ENCODE assay signal across 8 mouse cellular contexts in the genomic region with DNA sequence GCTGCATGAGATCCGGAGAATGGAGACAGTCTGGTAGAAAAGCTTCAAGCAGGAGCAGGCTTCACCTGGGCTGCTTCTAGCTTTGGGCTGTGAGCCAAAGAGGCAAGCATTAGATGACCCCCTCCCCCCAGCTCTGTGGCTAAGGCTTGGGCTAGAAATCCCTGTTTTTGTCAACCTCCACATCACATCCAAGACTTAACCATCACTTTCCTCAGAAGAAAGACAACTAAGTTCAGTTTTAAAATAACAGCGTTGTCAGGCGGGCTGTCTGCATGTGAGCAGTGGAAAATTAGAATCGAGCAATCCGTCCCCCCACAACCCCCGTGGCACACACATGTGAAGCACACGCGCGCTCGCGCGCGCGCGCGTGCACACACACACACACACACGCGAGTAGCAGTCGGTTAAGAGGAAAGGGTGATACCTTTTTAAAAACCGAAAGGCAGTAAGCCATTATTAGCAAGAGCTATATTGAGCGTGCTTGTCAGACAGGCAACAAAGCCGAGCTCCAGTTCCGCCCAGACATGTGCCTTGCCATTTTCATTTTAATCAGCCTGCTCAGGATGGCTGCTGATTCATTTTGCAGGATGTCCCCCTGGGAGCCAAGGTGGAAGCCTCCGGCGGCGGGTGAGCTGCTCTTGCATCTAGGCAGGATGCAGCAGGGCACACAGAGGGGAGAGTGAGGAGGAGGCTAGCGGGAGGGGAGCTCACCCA. TPM values are rescaled to one million over a fixed set of nuclear protein-coding genes. Genes with fewer than 3 reads are reported as not detected.
DNase-seq lines count a peak whose midpoint lies in the region; ATAC-seq and TF ChIP-seq lines count a peak whose summit lies in the region.

No protein-coding gene starts in this region.

- peaks cover 0 to 3% of the 10 kb centered on the region in 2 experiments; a peak in 2 of 4 replicates for H3K4me1 ChIP-seq in ES-E14 (ENCODE audit: control insufficient read depth in 2 of 2, insufficient read depth in 2 of 2, low read length in 2 of 2, poor library complexity in 1 of 2)
- H3K4me1 ChIP-seq in forebrain, embryonic 13.5 days = peaks cover 14% of the 10 kb centered on the region
- peaks cover 14% of the 10 kb centered on the region for H3K4me1 ChIP-seq in midbrain, embryonic 15.5 days

- H3K4me2 ChIP-seq in forebrain, embryonic 13.5 days = peak overlapping the region; percentile 66
- H3K4me2 ChIP-seq in midbrain, embryonic 15.5 days = peak overlapping the region; percentile 58

- DNase-seq in ES-E14 (ENCODE audit: low read depth, low spot score) = no peak
- peak; percentile 81 for DNase-seq in brain, embryonic 18.5 days (ENCODE audit: low read depth, low spot score)
- peak; percentile 63 for DNase-seq in layer of hippocampus, adult 9-10 months (ENCODE audit: low spot score)
- DNase-seq in thymus, postnatal 0 days (ENCODE audit: low spot score) = no peak
- DNase-seq in lung, postnatal 36 days = no peak

- peaks cover 7% of the 10 kb centered on the region; the same call in 1 of the 2 replicates for H3K27me3 ChIP-seq in forebrain, embryonic 13.5 days
- H3K27me3 ChIP-seq in midbrain, embryonic 15.5 days (replicated peaks) = no peaks in the 10 kb centered on the region

- H3K9me3 ChIP-seq in ES-E14 (ENCODE audit: control insufficient read depth, insufficient read depth, low read depth, low read length) = no peaks in the 10 kb centered on the region
- H3K9me3 ChIP-seq in forebrain, embryonic 13.5 days (replicated peaks) = no peaks in the 10 kb centered on the region
- no peaks in the 10 kb centered on the region for H3K9me3 ChIP-seq in midbrain, embryonic 15.5 days

- H3K4me3 ChIP-seq in ES-E14 (ENCODE audit: insufficient read depth in 1 of 2, low read depth in 1 of 2, low read length in 2 of 2, poor library complexity in 1 of 2, severe bottlenecking in 1 of 2) = peak overlapping the region; percentile 12 to 24; a peak in 3 of 4 replicates
- H3K4me3 ChIP-seq in forebrain, embryonic 13.5 days = peak overlapping the region; percentile 46
- H3K4me3 ChIP-seq in midbrain, embryonic 15.5 days = peak overlapping the region; percentile 48

- ATAC-seq in forebrain, embryonic 13.5 days = peak; percentile 68
- ATAC-seq in midbrain, embryonic 15.5 days (replicated peaks) = peak; percentile 85
- ATAC-seq in granulocyte monocyte progenitor cell, adult 5-6 weeks (replicated peaks; ENCODE audit: poor library complexity, severe bottlenecking) = no peak

- in situ Hi-C loops in ES-E14 (cut with MboI; ENCODE audit: low sequenced_read_pairs in 2 of 2, unreplicated experiment in 2 of 2) = no loop called here

- no peaks in the 10 kb centered on the region for H3K36me3 ChIP-seq in ES-E14 (ENCODE audit: control insufficient read depth, insufficient read depth, low read length, poor library complexity, severe bottlenecking)
- H3K36me3 ChIP-seq in forebrain, embryonic 13.5 days (ENCODE audit: poor library complexity, severe bottlenecking) = no peaks in the 10 kb centered on the region
- no peaks in the 10 kb centered on the region for H3K36me3 ChIP-seq in midbrain, embryonic 15.5 days (replicated peaks)

- WGBS in forebrain, embryonic 13.5 days = 2% methylated on average over 27 of the region's 27 CpGs
- WGBS in midbrain, embryonic 15.5 days = under 1% methylated on average over 27 of the region's 27 CpGs

- no peak overlapping the region for H3K27ac ChIP-seq in ES-E14 (ENCODE audit: insufficient read depth, low read depth, low read length, poor library complexity, severe bottlenecking)
- peak overlapping the region; percentile 99 for H3K27ac ChIP-seq in forebrain, embryonic 13.5 days
- peak overlapping the region; percentile 97 for H3K27ac ChIP-seq in midbrain, embryonic 15.5 days

- peak overlapping the region; percentile 25; the same call in 1 of the 2 replicates for H3K9ac ChIP-seq in ES-E14 (ENCODE audit: insufficient read depth, low read depth, low read length, poor library complexity, severe bottlenecking)
- peak overlapping the region; percentile 81 for H3K9ac ChIP-seq in forebrain, embryonic 13.5 days
- H3K9ac ChIP-seq in midbrain, embryonic 15.5 days = peak overlapping the region; percentile 52

TF ChIP-seq in ES-E14, 5 proteins besides CTCF, POLR2A, EP300 and RAD21:
- TF ChIP-seq HCFC1 (IDR thresholded peaks at IDR 0.05; ENCODE audit: borderline replicate concordance, insufficient read depth, low read length) (no peak), ZNF384 (IDR thresholded peaks at IDR 0.05; ENCODE audit: low read depth, low read length) (no peak), CHD2 (IDR thresholded peaks at IDR 0.05; ENCODE audit: low read depth, low read length) (no peak), MAFK (IDR thresholded peaks at IDR 0.05; ENCODE audit: insufficient read depth, low read depth, low read length) (no peak), ZC3H11A (IDR thresholded peaks at IDR 0.05; ENCODE audit: borderline replicate concordance, low read depth, low read length) (no peak)

RNA-seq across cellular contexts. Expression of gene Myt1l, which starts 1.0 kb away (rescaled TPM):
- total RNA-seq in ES-E14 (2012; rRNA removed) = 0.27 TPM in 1 of 2 replicates, not detected in the other
- polyA plus RNA-seq in forebrain, embryonic 13.5 days (2015; fragmentation: Nextera tagmentation; extraction: Ambion mirVana) = 116 and 131 TPM in 2 replicates
- 322 and 331 TPM in 2 replicates for polyA plus RNA-seq in midbrain, embryonic 15.5 days (2015; fragmentation: Nextera tagmentation; extraction: Ambion mirVana)
- total RNA-seq in granulocyte monocyte progenitor cell, adult 5-6 weeks (2014; fragmentation: Nextera tagmentation) = not detected in 2 replicates
- total RNA-seq in granulocyte monocyte progenitor cell, adult 5-6 weeks (2017) = not detected in 2 replicates
- polyA plus RNA-seq in thymus, postnatal 0 days (2015; fragmentation: Nextera tagmentation; extraction: Ambion mirVana) = 0.16 TPM in 1 of 2 replicates, not detected in the other

Comparison
In these comparisons a context has a peak if more than half of its experiments do, and no peak if none do; other contexts are left out.
1. DNase-seq: peak in brain, embryonic 18.5 days (single experiment) and layer of hippocampus, adult 9-10 months (single experiment); none in ES-E14 (single experiment), thymus, postnatal 0 days (single experiment) and lung, postnatal 36 days (single experiment).
2. H3K9ac ChIP-seq: peak in every context shown above with its lines; median percentile 81 in forebrain, embryonic 13.5 days; 52 in midbrain, embryonic 15.5 days; 25 in ES-E14.
3. RNA of gene Myt1l, which starts 1.0 kb away (polyA plus RNA-seq): 322 to 331 TPM in midbrain, embryonic 15.5 days and 116 to 131 TPM in forebrain, embryonic 13.5 days; 0.16 TPM in thymus, postnatal 0 days; every median in the first group is over 100 times any median in the second.
4. Peak in every context shown above with its lines, with median percentiles within 50 percentile points of each other: H3K4me3 ChIP-seq.